Comparison of ENCODE assay signal across 24 mouse cellular contexts in the genomic region with DNA sequence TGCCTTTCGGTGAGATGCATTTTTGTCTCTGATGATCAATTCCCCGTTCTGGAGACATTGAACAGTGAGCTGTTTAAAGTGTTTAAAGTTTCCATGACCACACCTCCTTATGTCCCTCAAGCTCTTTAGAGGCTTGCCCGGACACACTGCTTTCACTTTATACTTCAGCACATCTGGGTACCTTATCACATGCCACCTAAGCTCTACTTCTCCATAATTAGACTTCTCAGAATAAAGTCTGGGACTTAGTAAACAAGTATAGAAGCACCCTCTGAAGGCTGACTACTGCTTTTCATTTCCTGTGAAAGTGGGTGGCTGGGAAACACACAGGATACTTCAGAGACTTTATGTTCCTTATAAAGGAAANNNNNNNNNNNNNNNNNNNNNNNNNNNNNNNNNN. TPM values are rescaled to one million over a fixed set of nuclear protein-coding genes. Genes with fewer than 3 reads are reported as not detected.
DNase-seq lines count a peak whose midpoint lies in the region; TF ChIP-seq lines count a peak whose summit lies in the region.
"Had no signal": no experiment of that assay in that cellular context is flagged by ENCODE, and none has a peak within 500 bp of the region (broad histone marks: within the 10 kb centered on the region; RNA-seq: fewer than 3 reads in every experiment).

No protein-coding gene starts in this region.

- DNase-seq in heart, adult 11 months = peak; percentile 73
- no peak for DNase-seq in heart, adult 8-10 months (ENCODE audit: low spot score)
- DNase-seq in layer of hippocampus, adult 2 months (ENCODE audit: low spot score in 2 of 2) = no peak
- no peak for DNase-seq in layer of hippocampus, postnatal 36 days
- DNase-seq in spleen, postnatal 36 days (ENCODE audit: low spot score in 2 of 2) = peak; percentile 67 to 69
- no peak for DNase-seq in spleen, postnatal 10 days (ENCODE audit: low spot score in 2 of 2)
- DNase-seq in splenic B cell, adult 2 months (ENCODE audit: low read depth, low spot score) = peak; percentile 58
- DNase-seq in cerebellum, postnatal 4 days (ENCODE audit: low spot score in 2 of 2) = no peak
- DNase-seq: adrenal gland, adult 8-10 months; cerebellum, adult 2 months; cerebellum, postnatal 14 days; gastrocnemius, postnatal 25 days; kidney, adult 8-10 months; kidney, postnatal 4 days; right cerebral cortex, postnatal 25 days; thymus, postnatal 14 days had no signal

- no peaks in the 10 kb centered on the region for H3K36me3 ChIP-seq in splenic B cell, adult 2 months (ENCODE audit: control insufficient read depth, insufficient read depth, low read length, poor library complexity, severe bottlenecking)
- H3K36me3 ChIP-seq: embryonic facial prominence, embryonic 10.5 days; embryonic facial prominence, embryonic 15.5 days; liver, embryonic 15.5 days; midbrain, embryonic 15.5 days; neural tube, embryonic 15.5 days; stomach, embryonic 15.5 days had no signal

- peak overlapping the region; percentile 23; the same call in 1 of the 2 replicates for H3K27ac ChIP-seq in layer of hippocampus, adult 2 months
- H3K27ac ChIP-seq: embryonic facial prominence, embryonic 10.5 days; embryonic facial prominence, embryonic 15.5 days; forebrain, embryonic 13.5 days; kidney, postnatal 0 days; liver, embryonic 15.5 days; midbrain, embryonic 15.5 days; neural tube, embryonic 15.5 days; stomach, embryonic 15.5 days had no signal

- no peaks in the 10 kb centered on the region for H3K27me3 ChIP-seq in splenic B cell, adult 2 months (ENCODE audit: control insufficient read depth, insufficient read depth, low read length, poor library complexity, severe bottlenecking)
- H3K27me3 ChIP-seq: embryonic facial prominence, embryonic 15.5 days; forebrain, embryonic 13.5 days; liver, embryonic 15.5 days; midbrain, embryonic 15.5 days; neural tube, embryonic 15.5 days; stomach, embryonic 15.5 days had no signal

- no peak overlapping the region for H3K4me3 ChIP-seq in layer of hippocampus, adult 2 months
- H3K4me3 ChIP-seq: embryonic facial prominence, embryonic 10.5 days; embryonic facial prominence, embryonic 15.5 days; forebrain, embryonic 13.5 days; liver, embryonic 15.5 days; midbrain, embryonic 15.5 days; neural tube, embryonic 15.5 days; stomach, embryonic 15.5 days had no signal

- no peak for TF ChIP-seq CTCF in layer of hippocampus, adult 2 months (conservative IDR thresholded peaks at IDR 0.05)

RNA-seq across cellular contexts. Expression of gene Tmem252, which starts 16.8 kb away (rescaled TPM):
- total RNA-seq in heart, adult 8-10 months (2022) = under 1 TPM in 3 of 4 experiments, not detected in 1; 0.09 to 0.11 (median 0.09) TPM
- total RNA-seq in layer of hippocampus, adult 2 months (2021) = under 1 TPM; 0.20 to 0.33 TPM
- 1 to 10 TPM in 1 of 2 experiments, under 1 TPM in 1; 0.35 to 1.0 TPM for total RNA-seq in layer of hippocampus, postnatal 36 days (2021)

Comparison
In these comparisons a context has a peak if more than half of its experiments do, and no peak if none do; other contexts are left out.
1. DNase-seq: peak in heart, adult 11 months (single experiment), spleen, postnatal 36 days (2 of 2) and splenic B cell, adult 2 months (single experiment); none in heart, adult 8-10 months (single experiment), layer of hippocampus, adult 2 months (0 of 2), layer of hippocampus, postnatal 36 days (0 of 2), spleen, postnatal 10 days (0 of 2) and cerebellum, postnatal 4 days (0 of 2).